Mouse (Mus musculus): Measurements from ENCODE around the gene Sec22b.

The Sec22b gene

DNA sequence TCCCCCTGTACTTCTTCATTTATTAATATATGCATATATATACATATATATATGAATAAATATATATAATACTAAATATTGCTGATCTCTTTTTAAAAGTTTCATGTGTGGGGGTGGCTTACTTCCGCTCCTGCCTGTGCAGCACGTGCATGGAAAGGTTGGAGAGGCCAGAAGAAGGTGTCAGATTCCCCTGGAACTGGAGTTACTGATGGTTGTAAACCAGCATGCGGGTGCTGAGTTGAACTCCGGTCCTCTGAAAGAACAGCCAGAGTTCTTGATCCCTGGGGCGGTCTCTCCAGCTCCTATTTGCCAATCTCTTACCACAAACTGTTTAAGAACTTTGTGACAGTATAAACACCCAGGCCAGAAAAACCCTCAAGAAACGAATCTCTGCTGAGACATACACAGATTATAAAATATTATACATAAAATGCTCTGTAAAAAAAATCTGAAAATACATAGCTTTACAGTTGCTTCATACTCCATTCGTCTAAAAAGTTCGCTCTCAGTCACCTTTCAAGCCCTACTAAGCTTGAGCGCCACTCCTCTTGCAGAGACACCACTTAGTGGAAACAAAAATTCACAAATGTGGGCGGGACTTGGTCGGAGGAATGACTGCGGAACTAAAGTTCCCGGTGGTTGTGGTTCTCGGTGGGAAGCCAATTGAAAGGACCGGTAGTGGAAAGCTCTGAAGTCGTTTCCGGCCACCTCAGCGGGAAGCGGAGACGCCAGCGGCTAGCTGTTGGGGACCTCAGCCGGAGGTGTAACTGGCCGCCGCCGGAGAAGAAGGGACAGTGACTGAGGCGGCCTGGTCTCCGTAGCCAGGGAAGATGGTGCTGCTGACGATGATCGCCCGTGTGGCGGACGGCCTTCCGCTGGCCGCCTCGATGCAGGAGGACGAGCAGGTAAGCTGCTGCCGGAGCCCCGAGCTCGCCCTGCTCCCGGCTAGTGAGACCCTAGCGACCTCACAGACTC is at the start of gene Sec22b:
Sec22b (plus strand) TSS at position 675 of the 975 bp plus-strand sequence.
- in situ Hi-C loops (cut with MboI, MseI), result loop anchor here in 1 of 2 experiments (10.0 kb wide), 1 partner anchor 676 kb away; no protein-coding TSS in a partner anchor

DNA sequence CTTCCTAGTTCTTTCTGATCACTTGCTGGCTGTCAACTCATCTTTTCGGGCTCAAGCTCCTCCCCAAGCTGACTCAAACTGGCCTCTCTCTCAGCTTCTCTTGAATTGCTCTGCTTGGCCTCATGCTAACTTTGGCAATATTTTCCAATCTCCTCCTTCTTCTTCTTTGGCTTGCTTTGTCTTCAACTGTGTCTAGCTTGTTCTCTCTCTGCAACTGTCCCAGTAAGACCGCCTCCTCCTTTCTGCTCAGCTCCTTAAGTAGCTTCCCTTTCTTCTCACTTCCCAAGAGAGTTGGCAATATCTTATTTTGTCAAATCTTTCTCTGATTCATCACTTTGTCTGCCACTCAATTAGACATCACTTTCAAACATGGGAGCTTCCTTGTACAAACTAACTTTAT is 49.2 kb upstream of the Sec22b start:
- in situ Hi-C loops (cut with MboI, MseI), result no loop called here

- in situ Hi-C loops (cut with MboI, MseI), result no loop called here
Observed at GRCm38 (mm10) chr3:97854575-97855384, 46.2 kb upstream of the Sec22b start.

GRCm38 (mm10) chr3:97859400-97859799 is 41.6 kb upstream of the Sec22b start:
- in situ Hi-C loops (cut with MboI, MseI), result no loop called here

DNA sequence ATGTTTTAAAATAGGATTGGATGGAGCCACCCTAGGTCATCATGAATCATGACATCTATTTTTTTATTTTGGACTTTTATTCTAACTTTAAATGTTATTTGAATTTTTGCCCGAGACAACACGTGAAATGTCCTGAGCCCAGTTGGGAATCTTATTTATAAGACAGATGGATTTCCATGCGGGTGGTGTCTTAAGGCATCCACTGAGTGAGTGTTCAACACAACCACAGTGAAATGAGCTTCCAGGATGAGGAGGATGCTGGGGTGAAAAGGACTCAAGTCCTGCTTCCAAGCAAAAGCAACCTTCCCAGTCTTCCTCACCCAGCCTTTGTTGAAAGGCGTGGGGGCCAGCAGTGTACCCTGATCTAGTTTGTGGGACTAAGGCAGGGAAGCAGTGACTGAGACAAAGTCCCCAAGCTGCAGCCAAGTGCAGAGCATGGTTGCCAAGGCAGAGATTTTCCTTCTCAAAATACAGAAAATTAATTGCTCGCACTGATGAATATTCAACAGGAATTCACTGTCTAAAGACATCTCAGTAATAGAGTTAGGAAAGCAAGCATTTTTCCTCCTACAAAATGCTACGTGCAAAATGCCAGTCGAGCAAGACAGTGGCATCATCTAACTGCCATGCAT is 40.1 kb upstream of the Sec22b start:
- in situ Hi-C loops (cut with MboI, MseI), result no loop called here

- in situ Hi-C loops (cut with MboI, MseI), result no loop called here
Observed at GRCm38 (mm10) chr3:97866696-97867095, 34.3 kb upstream of the Sec22b start.

- in situ Hi-C loops (cut with MboI, MseI), result no loop called here
Observed at GRCm38 (mm10) chr3:97867221-97868023, 33.6 kb upstream of the Sec22b start.

DNA sequence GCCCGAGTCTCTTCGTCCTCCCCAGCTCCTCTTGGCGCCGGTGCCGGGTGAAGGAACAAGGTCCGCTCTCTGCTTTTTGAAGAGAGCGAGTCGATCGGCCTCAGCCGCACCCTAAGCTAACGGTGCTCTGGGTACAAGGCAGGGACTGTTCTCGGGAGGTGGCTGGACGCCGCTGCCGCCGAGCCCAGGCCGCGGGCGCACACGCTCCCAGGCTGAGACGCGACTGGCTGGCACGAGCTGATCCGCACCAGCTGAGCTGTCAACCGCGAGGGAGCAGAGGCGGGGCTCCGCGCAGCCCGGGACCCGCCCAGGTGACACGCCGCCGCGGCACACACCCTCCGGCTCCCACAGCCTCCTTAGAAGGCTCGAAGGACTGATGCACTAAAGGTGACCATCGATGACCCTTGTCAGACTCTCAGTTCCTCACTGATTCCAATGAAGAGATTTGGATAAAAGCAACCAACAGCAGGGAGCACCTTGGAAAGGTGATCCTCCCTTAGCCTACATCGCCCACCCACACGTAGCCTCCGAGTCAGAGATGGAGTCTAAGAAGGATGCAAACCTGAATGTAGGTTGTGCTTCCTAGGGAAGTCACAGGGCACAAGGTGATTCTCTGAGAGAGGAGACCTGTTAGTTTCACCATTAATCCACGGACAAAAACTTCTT is 32.8 kb upstream of the Sec22b start:
- in situ Hi-C loops (cut with MboI, MseI), result no loop called here

DNA sequence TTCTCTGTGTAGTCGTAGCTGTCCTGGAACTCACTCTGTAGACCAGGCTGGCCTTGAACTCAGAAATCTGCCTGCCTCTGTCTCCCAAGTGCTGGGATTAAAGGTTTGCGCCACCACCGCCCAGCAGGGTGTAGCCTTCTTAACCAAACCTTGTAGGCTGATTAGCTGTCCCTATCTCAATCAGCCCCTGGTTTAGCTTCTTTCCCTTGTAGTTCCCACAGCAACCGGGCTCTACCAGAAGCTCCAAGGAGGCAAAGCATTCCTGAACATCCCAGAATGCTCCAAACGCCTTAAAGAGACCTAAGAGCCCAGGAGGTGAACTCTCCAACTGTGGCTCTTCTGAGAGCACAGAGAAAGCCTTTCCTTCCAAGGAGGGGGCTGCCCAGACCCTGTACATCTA is 32.3 kb upstream of the Sec22b start:
- in situ Hi-C loops (cut with MboI, MseI), result no loop called here

DNA sequence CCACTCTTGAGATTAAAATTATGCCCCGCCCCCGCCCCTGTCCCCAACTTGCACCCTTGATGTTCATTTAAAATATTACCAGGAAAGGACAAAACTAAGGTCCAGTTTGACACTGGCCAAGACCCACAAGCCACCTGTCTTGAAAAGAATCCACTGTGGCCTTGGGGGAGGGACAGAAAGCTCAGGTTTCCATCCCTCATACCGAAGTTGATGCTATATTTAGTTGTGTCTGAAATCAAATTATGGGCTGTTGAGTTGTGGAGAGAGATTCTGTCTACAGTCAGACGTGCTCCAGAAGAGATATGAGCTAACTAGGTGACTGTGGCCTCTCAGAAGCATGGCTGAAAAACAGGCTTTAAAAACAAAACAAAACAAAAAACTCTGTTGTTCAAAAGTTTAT is 31.3 kb upstream of the Sec22b start:
- in situ Hi-C loops (cut with MboI, MseI), result no loop called here

DNA sequence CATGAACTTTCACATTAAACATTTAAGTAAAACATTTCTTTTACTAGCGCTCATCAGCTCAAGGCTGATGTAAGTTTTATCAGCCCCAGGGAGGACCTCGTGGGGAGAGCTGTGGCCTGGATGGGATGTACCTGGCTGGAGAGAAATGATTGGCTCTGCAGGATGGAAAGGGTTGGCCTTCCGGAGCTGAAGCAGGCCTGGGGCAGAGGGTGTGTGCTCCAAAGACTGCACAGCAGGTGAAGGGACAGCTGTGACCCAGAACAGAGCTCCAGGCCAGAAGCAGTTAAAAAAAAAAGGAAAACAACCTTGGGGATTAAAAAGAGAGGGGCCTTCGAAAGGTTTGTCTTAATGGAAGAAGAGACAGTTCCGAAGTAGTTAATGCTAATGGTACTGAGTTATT is 26.2 kb upstream of the Sec22b start:
- in situ Hi-C loops (cut with MboI, MseI), result no loop called here

- in situ Hi-C loops (cut with MboI, MseI), result no loop called here
Observed at GRCm38 (mm10) chr3:97876259-97876658, 24.7 kb upstream of the Sec22b start.

- in situ Hi-C loops (cut with MboI, MseI), result no loop called here
Observed at GRCm38 (mm10) chr3:97879222-97879621, 21.8 kb upstream of the Sec22b start.

DNA sequence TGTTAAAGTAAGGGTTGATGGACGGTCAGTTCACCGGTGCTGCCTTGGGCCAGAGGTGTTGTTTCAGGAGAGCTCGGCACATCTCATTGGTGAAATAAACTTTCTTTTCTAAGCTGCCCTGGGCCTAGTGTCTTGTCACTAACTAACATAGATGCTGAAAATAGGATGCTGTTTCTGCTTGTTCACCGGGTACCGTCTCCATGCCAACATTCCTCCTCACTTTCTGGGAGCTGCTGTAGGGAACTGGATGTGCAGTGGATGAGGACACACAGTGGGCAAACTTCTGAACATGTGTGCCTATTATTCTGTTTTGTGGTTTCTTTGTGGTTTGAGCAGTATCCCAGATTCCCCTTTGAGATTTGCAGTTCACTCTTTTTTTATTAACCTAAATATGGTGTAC is 19.4 kb upstream of the Sec22b start:
- in situ Hi-C loops (cut with MboI, MseI), result loop anchor here (5.0 to 10.0 kb wide), 2 partner anchors 199 to 1297 kb away; no protein-coding TSS in a partner anchor

- in situ Hi-C loops (cut with MboI, MseI), result loop anchor here in 1 of 2 experiments (5.0 to 10.0 kb wide), 2 partner anchors 210 to 1303 kb away; no protein-coding TSS in a partner anchor
Observed at GRCm38 (mm10) chr3:97887785-97888167, 13.2 kb upstream of the Sec22b start.

DNA sequence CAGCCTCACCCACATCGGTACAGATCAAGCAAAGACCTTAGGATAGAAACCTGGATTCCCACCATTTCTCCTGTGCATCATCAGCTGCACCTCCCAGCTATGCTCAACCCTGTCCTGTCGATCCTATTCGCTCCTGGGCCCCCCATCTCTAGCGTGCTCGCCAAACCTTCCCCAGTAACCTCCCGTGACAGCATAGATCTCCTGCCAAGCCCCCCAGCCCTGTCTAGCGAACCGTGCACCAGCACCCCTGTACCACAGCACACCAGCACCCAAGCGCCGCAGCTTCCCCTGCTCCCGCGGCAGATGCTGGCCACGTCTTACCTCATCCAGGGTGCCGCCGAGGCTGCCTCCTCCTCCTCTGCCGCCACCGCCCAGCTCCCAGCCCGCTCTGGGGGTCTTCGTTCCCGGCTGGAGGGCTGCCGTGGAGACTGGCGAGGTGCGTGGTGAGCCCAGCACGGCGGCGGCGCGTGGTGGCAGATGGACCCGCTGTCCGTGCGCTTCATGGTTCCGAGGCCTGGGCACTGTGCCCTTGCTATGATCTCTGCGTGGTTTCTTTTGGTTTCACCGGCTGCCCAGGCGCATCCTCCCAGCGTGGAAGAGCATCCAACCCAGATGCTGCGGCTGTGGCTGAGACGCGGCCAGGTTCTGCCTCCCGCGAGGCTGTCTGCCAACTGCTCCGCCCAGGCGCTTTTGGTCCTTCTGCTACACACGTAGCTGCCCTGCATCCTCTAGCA is 12.7 kb upstream of the Sec22b start, which contains the start of gene Pde4dip:
Pde4dip (minus strand) TSS at position 540 of the 734 bp plus-strand sequence.
- in situ Hi-C loops (cut with MboI, MseI), result loop anchor here in 1 of 2 experiments (5.0 to 10.0 kb wide), 2 partner anchors 211 to 1304 kb away; no protein-coding TSS in a partner anchor

DNA sequence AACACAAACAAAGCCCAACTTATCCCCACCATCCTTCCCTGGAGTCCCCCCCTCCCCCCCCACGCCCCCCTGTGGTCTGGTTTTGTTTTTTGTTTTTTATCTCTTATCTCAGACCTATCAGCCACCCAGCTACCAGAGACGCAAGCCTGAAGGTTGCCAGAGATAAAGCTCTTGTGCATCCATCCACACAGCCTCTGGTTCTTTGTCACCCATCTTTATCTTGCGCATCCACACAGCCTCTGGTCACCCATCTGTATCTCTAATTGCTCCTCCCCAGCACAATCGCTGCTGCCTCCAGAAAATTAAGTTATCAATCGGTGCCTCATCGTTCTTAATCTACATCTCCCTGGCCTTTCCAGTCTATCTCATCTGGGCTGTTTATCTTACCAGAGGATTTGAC is 10.8 kb upstream of the Sec22b start:
- in situ Hi-C loops (cut with MboI, MseI), result no loop called here

GRCm38 (mm10) chr3:97894695-97895094 is 6.3 kb upstream of the Sec22b start:
- in situ Hi-C loops (cut with MboI, MseI), result no loop called here

DNA sequence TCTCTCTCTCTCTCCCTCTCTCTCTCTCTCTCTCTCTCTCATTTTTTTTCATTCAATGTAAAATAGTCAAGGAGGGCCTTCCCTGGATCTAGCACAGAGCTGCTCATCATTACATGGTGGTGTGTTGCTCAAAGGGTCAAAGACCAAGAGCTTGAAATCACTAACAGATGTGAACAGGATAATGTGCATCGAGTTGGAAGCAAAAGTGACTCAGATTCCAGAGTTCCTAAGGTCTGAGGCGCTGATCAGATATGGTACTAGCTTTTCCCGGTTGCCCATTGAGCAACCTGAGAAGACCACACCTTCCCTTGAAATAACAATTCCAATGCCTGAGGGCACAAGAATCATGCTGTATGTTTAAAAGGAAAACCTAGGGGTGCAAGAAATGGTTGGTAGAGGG is 2.6 kb upstream of the Sec22b start:
- in situ Hi-C loops (cut with MboI, MseI), result no loop called here
